Mouse (Mus musculus): Measurements from ENCODE around the gene Slc4a2.
A peak's percentile ranks its signal among the peaks of the same experiment; 100 is the strongest.

Slc4a2 gene

DNA sequence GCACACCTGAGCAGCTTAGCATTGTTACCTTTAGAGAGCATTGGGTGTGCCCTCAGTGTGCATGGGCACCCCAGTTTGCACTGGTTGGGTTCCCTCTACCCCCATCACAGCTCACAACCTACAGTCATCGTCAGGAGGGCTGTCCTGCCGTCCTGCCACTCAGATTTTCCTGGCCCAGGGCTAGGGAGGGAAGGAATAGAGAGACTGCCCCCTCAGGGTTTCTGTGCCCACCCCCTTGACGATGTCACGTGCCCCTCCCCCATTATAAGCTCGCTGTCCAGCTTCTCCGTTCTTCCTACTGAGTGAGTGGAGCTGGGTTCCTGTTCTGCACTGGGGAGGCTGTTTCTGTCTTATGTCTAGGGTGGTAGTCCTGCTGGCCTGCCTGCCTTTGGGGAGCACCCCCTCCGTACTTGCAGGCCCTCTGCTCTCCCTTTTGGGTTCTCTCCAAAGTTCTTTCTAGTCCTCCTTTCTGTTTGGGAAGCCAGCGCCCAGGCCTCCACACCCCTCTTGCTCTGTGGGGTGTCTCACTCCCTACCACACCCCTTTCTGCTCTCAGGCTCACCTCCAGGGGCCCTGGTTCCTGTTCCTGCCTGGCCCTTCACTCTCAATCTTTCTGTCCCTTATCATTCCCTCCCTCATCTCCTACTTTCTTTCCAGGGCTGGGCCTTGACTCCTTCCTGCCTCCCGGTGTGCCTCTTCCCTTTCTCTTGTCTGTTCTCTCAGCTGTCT lies 3.1 kb downstream of the Slc4a2 start:
- DNase-seq (ENCODE audit: low spot score), result no peak

DNA sequence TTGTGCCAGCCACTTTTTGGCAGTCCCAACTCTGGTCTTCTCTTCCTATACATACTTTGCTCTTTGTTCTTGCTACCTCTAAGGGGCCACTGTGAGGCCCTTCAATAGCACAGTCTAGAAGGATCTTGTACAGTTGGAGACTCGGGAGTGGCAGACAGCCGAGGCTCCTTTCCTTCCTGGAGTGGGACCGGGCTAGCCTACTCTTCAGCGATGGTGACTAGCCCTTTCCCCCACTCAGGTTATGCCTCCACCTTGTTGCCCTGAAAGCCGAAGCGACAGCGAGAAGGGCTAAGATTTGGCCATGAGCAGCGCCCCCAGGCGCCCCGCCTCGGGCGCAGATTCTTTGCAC lies 3.6 kb downstream of the Slc4a2 start:
- no peak for DNase-seq (ENCODE audit: low spot score)

DNA sequence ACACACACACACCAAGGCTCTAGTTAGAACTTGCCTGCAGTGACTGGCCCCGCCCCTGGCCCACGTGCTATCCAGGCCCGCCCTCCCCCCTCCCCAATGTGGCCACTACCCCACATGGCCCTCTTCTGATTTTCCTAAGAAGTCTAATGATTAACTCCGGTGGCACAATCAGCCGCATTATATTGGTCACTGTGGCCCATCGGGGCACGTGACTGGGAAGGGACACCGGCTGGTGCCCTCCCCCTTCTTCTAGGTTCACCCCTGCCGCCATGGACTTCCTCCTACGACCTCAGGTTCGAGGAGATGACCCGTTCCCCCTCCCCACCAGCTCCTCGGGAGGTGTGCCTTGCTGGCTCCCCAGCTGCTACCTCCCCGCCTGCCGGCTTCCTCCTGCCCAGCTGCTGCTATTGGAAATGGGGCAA lies 4.4 kb downstream of the Slc4a2 start:
- no peak for DNase-seq (ENCODE audit: low spot score)

DNA sequence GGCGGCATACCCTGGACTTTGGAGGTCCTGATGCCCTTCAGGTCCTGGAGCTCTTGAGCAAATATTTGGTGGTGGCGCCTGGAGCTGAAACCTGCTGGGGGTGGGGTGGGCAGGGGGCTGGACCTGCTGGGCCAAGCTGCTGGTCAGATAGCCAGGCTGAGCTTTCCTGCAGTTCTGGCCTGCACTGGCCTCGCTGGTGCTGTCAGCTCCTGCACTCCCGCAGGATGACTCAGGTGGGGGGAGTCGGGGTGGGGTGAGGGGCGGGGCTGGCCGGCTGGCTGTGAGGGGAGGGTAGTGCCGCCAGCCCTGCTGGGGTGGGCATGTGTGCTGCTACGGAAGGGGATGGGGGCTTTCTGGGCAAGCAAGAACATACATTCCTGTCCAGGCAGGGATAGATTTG lies 5.0 kb downstream of the Slc4a2 start:
- no peak for DNase-seq (ENCODE audit: low spot score)

DNA sequence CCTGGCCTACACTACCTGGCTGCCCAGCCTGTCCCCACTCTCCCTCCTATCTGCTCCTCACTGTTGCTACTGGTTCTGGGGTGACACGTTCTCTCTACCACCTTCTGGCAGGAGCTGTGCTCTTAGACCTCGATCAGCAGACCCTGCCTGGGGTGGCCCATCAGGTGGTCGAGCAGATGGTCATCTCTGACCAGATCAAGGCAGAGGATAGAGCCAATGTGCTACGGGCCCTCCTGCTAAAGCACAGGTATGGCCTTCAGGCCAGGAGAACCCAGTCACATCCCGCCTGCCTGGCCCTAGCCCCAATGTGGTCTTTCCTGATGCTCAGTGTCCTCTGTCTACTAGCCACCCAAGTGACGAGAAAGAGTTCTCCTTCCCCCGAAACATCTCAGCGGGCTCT lies 10.4 kb downstream of the Slc4a2 start:
- DNase-seq (ENCODE audit: low spot score), result no peak

DNA sequence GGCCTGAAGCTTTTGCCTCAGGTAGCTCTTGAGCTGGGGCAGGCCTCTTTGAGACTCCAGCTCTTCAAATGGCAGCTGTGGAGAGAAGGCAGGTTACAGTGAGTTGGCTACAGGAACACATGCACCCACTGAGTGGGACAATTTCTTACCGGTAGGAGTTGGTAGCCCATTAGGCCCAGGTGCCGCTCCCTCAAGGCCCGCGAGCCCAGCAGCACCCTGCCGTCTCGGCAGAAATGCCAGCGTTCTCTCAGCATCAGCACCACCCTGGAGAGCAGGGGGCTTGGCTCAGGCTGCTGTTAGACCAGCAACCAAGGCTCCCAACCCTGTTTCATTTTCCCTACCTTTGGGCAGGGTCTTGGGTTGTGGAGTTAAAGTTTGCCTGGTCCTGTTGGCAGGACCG lies 17.6 kb downstream of the Slc4a2 start:
- no peak for DNase-seq (ENCODE audit: low spot score)

DNA sequence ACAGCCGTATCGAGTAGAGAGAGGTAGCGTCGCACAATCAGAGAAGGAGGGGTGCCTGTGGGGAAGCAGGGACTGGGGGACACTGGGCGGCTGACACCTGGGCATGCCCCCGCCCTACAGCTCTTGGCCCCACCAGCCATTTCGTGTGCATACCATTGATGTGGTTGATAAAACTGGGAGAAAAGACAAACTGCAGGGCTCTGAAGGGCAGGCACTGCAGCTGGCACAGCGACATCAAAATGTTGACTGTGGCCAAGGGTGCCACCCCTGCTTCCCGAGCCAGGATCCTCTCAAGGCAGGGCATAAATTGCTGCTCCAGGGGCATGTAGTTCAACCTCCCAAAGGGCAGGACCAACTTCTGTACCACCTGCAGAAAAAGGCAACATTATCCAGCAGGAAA lies 18.4 kb downstream of the Slc4a2 start:
- no peak for DNase-seq (ENCODE audit: low spot score)

DNA sequence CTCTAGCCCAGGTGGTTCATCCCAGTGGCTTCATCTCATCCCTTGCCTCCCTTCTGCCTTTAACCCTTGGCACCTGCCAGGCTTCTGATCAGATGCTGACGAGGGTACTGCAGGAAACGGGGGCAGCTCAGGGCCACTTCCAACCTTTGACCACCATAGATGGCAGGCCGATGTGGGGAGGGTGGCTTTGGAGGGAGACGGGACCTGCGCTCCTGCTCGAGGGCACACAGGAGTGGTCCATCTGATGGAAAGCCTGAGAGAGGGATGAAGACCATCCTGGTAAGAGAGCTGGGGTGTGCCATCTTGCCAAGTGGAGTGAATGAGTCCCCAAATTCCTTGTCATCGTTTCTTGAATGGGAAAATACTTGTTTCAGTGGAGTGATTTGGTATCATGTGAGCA lies 19.6 kb downstream of the Slc4a2 start:
- no peak for DNase-seq (ENCODE audit: low spot score)

DNA sequence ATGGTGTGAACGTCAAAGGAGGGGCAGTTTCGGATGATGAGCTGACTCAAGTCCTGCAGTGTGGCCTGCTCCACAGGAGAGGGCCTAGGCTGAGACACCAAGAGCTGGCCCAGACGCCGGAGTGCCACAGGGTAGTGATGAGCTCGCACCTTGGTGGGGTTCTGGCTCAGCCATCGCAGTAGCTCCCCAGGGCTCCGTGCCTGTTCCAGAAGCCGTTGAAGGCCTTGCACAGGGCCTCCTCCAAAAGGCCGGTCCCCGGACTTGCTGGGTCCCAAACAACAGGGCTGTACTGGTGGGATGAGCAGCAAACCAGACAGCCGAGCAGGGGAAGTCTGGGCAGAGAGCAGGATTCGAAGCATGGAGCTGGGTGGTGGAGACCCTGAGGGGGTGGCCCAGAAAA lies 20.3 kb downstream of the Slc4a2 start:
- DNase-seq (ENCODE audit: low spot score), result no peak

DNA sequence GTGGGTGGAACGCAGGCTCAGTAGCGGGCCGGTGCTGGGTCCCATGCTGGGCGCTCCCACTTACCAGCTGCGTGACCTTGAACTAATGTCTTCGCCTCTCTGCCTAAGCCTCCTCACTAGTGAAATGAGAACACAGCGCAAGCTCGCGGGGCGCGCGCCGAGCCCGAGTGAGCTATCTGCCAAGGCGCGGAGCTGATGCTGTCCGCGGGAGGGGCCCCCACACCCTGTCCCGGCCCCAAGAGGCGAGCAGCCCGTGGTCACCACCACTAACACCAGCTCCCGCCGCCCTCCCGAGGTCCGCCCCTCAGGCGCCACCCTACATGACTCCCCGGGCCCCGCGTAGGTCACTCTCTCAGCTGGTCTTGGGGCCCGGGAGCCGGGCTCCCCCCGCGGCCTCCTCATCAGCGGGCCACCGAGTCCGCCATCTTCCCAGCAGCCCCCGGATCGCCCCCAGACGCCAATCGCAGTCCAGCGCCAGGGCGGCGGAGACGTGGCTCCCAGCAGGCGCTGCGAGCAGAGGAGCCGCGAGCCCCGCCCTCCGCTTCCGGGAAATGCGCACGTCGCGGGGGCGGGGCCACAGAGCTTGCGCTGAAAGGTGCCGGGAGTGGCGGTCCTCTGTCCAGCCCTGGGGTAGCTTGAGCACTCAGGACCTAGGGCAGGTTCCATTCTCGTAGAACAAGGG lies 21.2 kb downstream of the Slc4a2 start, which contains the start of gene Fastk:
TSS of gene Fastk (minus strand) at position 542 of the 682 bp plus-strand sequence.
- peak; percentile 94 for DNase-seq (ENCODE audit: low spot score)

DNA sequence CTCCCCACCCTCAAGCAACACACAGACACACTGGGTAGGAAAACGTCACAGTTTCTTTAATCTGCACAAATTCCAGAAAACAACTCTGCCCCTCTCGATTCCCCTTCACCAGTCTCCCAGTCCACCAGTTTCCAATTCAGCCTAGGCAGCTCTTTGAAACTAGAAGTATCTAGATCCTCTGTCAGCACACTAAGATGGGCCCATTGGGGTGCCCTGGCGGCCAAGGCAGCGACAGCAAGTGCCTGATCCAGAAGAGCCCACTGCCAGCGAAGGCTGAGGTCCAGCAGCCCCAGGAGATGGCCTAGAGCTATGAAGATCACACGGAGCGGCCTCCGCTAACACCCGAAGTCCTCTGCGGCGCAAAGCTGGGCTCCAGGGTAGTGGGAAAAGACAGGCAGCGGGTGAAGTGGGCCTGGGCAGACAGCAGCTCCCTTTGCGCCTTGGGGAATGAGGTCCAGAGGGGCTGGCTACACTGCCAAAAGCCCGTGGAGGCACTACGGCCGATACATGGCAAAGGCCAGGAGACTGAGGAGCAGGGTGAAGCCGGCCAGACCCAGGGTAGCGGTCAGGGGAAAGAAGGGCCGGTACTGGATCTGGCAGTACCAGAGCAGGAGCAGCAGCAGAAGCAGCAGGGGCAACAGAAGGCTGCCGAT lies 21.9 kb downstream of the Slc4a2 start:
- DNase-seq (ENCODE audit: low spot score), result no peak

DNA sequence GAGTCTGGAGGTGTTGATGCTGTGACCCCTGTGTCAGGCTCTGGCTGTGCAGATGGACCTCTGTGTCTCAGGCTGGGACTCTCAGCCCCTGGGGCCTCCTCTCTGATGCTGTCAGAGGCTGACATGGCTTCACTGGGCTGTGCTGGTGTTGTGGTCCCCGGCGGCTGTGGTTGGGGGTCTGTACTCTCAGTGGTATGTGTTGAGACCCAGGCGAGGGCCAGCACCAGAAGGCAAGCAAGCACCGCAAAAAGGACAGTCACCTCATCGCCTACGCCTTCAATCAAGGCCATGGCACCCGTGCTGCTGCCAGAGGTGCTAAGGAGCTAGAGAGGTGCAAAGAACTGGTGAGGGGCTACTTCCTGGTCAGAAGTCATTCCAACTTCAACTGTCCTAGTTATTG lies 23.0 kb downstream of the Slc4a2 start:
- DNase-seq (ENCODE audit: low spot score), result no peak

DNA sequence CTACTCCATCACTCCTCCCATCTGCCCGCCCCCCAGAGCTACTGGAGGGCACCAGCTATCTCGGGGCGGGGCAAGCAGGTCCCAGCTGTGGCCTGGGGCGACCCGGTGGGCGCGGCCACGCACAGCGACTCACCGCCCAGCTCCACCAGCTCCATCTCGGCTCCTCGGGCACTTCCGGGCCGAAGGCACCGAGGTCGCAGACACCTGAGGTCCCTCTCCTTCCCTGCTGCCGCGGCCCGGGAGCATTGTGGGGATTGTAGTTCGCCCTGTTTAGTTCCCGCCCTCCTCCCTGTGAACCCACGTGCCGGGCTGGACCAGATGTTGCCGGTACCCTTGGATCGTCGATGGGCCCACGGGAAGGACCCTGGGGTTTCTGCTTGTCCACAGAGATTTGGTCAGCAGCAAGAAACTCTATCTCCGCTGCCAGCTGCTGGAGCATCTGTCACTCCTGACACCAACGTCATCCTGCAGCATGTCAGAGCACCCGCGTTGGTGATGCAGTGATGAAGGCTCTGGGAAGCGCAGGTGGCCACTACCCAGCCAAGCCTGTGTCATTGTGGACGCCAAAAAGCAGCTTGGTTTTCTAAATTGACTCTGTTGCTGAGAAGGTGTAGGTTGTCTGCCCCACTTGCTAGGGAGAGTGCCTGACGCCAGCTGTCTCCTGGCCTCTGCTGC lies 24.1 kb downstream of the Slc4a2 start, which contains the start of gene Tmub1:
TSS of gene Tmub1 (minus strand) at position 231 of the 675 bp plus-strand sequence.
- DNase-seq (ENCODE audit: low spot score), result peak; percentile 81

DNA sequence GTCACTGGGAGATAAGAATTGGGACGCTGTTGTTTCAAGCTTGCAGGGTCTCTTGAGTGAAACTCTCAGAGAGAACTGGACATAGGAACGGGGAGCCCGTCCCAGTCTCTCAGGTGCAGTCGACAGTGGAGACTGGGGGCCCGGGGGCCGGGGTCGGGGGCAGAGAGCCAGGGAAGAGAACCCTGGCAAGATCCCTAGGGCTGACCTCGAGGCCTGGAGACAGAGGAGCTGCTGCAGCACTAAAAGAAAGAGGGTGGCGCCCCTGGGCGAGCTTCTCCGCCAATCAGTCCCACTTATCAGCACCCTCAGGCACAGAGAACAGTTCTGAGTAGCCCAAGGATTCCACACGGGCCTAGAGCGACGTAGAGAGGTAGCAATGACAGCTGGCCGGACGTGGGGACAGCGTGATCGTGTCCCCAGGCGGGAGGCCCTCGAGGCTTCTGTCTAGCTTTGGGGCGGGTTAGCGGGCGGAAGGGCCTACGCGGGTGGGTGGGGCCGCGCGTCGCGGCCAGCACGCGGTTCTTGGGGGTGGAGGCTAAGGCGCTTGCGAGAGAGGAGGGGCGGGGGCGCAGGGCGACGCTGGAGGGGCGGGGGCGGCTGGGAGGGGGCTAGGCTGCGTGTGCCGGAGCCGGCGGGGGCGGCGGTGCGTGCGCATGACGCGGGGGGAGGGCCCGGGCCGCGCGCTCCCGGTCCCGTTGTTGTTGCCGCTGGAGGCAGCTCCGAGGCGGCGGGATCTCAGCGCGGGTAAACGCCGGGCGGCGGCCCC lies 27.8 kb downstream of the Slc4a2 start:
- DNase-seq (ENCODE audit: low spot score), result peak; percentile 91

DNA sequence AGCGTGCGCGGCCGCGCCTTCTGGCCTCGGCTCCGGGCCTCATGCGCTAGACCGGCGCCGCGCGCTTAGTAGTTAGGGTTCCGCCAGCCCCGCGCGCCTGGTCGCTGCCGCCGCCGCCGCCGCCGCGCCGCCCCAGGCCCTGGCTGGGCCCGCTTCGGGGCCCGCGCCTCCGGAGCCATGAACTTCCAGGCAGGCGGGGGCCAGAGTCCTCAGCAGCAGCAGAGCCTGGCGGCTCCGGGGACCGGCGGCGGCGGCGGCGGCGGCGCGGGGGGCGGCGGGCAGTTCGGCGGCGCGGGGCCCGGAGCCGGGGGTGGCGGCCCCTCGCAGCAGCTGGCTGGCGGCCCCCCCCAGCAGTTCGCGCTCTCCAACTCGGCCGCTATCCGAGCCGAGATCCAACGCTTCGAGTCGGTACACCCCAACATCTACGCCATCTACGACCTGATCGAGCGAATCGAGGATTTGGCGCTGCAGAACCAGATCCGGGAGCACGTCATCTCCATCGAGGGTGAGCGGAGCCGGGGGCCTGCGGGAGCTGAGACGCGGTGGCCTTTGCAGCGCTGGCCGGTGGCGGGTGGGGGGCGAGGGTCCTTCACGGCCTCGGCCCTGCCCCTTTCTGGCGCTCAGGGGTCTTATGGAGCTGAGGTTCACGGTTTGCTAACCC lies 28.5 kb downstream of the Slc4a2 start, which contains the start of gene Agap3:
TSS of gene Agap3 (plus strand) at position 148 of the 661 bp plus-strand sequence.
- DNase-seq (ENCODE audit: low spot score), result peak; percentile 45

DNA sequence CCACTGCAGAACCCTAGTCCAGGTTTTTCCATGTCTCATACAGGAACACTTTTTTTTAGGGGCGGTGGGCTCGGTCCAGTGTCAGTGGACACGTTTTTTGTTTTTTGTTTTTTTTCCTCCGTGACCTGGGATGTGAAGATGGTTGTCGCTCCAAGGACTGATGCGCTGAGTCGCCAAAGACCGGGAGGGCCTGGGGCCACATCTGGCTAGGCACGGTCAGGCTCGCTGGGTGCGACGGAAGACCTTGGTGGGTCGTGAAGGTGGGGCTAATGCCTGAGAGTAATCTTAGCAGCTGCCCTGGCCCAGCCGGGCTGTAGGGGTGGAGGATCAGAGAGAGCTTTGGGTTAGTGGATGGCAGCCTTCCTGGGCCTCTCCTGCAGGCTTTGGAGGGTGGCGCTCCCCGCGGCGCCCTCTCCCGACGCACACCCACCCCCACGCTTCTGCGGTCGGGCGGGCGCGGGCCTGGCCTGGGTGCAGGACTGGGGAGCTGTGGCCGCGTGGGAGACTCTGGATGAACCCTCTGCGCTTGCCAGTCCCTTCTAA lies 29.1 kb downstream of the Slc4a2 start:
- DNase-seq (ENCODE audit: low spot score), result peak; percentile 56

DNA sequence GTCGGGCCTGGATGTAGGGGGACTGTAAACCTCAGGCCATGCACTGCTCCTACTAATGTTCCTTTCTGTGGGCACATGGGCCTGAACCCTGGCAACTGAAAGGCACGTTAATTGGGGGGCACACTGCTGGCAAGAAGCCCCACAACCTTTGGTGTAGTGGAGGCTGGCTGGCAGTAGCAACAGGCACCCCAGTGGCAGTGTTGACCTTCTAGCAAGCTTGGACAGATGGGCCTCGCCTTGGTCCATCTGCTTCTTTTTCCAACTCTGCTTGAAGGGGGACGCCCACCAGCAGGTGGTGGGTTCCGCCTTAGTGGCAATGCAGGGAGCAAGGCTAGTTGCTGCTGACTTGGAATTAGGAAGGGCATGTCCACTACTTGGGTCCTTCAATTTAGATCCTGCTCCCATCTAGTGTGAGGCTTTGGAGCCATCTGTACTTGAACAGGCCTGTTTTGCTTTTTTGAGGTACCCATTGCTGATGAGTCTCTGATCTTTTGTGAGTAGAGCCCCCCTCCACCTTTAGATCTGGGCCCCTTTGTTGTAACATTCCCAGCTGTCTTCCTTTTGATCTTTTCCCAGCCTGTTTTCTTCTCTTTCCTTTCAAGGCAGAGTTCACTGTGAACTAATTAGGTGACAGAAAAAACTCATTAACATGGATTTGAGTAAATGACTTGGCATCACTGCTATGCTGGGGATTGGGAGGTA lies 29.8 kb downstream of the Slc4a2 start:
- no peak for DNase-seq (ENCODE audit: low spot score)

DNA sequence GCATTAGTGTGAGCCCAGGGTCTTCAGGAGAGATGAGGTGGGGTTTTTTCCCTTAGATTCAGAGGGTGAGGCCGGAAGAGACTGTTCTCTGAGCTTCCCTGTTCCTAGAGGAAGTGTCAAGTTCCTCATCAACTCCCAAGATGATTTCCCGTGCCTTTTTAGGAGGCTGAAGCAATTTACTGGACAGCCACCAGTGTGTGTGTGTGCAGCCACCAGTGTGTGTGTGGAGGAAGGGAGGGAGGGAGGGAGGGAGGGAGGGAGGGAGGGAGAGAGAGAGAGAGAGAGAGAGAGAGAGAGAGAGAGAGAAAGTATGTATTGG lies 30.3 kb downstream of the Slc4a2 start:
- DNase-seq (ENCODE audit: low spot score), result no peak

DNA sequence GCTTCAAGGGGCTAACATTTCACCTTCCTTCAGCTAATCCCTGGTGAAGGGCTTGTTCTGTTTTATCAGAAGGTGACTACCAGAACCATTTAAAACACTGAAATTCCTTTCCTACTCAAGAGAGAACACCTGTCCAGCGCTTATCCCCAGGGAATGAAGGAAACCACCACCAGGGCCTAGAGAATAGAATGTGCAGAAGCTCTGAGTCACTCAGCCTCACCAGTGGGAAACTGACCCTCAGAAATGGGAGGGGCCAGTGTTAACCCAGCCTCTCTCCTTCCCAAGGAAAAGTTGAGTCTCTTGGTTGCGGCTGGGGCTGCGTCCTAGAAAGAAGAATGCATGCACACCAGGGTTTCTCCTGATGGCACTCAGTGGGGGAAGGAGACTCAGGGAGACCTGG lies 31.4 kb downstream of the Slc4a2 start:
- DNase-seq (ENCODE audit: low spot score), result no peak

DNA sequence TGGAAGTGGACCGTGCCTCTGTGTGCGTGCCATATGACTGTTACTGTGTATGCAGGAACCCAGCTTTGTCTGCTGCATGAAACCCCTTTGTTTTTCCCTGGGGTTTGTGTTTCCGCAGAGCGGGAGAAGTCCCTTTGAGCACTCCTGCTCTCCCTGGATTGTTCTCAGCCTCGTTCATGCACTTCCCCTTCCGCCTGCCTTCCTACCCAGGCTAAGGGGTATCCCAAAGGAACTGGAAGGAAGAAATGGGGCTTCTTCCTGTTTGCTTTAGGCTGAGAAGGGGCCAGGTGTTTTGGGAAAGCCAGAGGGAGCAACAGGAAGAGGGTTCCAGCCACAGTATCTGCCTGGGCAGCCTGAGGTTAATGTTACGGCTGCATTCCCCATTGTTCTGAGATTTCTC lies 32.0 kb downstream of the Slc4a2 start:
- DNase-seq (ENCODE audit: low spot score), result no peak
